Mouse (Mus musculus) gastrocnemius, adult 2 months (tissue): ENCODE measurements around the gene Gcnt2. TPM values are rescaled to one million over a fixed set of nuclear protein-coding genes. Genes with fewer than 3 reads are reported as not detected.
A peak's percentile ranks its signal among the peaks of the same experiment; 100 is the strongest.

Experiments used
- DNase-seq: peaks from one replicate; pipeline ENCODE4 v3.0.0; 2022
- H3K27ac ChIP-seq: fragments of 200-600 bp; 2 replicates; pipeline ENCODE4 v1.8.1; 2022; ENCODE audit warnings: mild to moderate bottlenecking
- H3K4me3 ChIP-seq: fragments of 200-600 bp; 2 replicates; pipeline ENCODE4 v1.8.1; 2022; ENCODE audit warnings: mild to moderate bottlenecking, moderate library complexity
- CTCF ChIP-seq: fragments of 200-600 bp; IDR thresholded peaks from 2 replicates; pipeline ENCODE4 v1.8.1; 2022; ENCODE audit warnings: antibody characterized with exemption, mild to moderate bottlenecking, moderate library complexity
- intact Hi-C: fragments of 180-260 bp; cut with DNase I; formaldehyde crosslinking; loops from one replicate; pipeline ENCODE4 v1.15.1; 2025
- total RNA-seq, 2 experiments: library from RNA; stranded (reverse); gene quantifications; 2 replicates each; pipeline ENCODE4 v1.2.3; 2021

Gcnt2 gene
- total RNA-seq, 2 experiments from 2014 or later: 8.7 to 8.9 TPM

DNA sequence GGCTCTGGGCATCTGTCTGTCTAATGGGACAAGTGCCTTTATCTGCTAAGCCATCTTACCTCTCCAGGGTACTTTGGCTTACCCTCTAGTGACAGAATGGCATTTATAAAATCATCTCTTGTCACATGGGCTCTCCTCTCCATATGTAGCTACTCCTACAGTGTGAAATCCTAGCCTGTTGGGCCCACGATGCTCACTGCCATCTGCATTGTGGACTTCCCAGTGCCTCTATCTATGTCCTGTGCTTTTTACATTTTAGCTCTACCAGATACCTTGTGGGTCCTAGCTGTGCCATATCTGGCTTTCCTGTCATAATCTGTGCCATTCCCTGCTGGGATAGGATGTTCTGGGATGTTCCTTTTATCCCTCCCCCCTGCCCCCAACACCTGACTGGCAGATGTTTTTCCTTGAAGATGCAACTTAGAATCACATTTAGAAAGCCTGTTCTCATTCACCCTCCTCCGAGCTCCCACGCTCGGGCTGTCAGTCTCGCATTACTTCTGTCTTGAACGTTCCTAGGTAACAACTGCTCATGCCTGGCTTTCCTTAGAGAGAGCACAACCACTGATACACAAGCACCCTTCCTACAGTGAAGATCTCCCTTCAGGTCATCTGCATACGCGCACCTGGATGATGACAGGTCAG is 39.9 kb downstream of the Gcnt2 start:
- Histone ChIP-seq H3K27ac (0 out of 2 replicates have a peak overlapping the region, but pooled peaks have one; percentile 53), H3K4me3 (no peak overlapping the region)
- no peak for DNase-seq
- TF ChIP-seq CTCF: no peak
- intact Hi-C loops: no loop called here

DNA sequence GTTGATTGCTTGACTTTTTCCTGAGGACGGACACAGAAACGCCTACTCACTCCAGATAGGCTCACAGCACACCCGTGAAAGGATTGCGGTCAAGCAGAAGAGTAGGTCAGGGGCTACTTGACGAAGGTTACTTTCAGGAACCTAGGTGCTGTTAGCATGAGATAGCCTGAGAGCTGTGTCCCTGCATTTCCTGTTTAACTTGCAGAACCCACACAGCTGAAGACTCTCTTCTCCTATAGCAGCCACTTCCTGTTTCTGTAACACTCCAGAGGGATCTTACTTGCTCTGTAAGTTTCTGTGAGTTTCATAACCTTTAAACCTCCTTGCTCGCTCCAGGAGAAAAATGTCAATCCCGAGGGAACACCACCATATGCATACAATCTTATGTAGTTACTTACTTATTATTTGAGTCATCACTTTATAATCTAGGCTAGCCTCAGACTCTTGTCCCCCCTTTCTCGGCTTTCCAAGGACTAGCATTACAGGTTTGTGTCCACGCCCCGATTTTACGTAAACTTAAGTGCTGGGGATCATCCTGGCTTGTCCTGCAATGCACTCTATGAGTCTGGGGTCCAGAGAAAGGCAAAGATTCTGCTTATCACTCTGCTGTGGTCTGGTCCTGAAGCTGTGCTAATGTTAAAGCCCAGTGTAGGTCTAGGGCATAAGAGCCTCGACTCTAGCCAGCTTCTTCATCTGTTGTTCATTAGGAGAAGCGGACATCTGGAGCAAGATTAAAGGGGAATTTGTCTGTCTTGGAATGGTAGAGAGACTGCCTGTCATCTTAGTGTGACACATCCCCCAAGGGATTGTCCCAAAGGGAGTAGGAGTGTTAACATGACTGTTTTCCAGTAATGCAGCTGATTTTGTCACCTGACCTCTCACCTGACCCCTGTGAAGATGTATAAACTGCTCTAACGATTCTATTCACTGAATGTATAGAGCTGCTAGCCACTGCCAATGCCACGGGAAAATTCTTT is 40.7 kb downstream of the Gcnt2 start:
- TF ChIP-seq CTCF: no peak
- intact Hi-C loops: no loop called here
- H3K4me3 ChIP-seq: no peak overlapping the region
- H3K27ac ChIP-seq: no peak overlapping the region
- no peak for DNase-seq

DNA sequence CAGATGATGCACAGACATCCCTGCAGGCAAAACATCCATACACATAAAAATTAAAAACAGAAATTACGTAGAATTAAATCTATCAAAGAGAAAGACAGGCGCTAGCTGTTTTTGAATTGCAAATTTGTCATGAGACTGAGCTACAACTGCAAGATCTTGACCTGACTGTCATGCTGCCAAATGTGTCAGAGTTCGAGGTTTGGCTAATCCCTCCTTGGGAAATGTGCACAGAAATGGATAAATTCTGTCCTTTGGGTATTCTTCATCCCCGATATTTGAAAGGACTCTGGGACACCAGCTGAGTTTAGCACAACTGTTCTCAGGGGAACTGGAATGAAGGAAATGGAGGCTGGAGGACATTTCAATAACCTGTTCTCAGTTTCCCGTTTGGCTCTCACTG is 41.7 kb downstream of the Gcnt2 start:
- Histone ChIP-seq H3K27ac (peak overlapping the region; percentile 61), H3K4me3 (no peak overlapping the region)
- intact Hi-C loops: no loop called here
- TF ChIP-seq CTCF: no peak
- peak; percentile 34 for DNase-seq

DNA sequence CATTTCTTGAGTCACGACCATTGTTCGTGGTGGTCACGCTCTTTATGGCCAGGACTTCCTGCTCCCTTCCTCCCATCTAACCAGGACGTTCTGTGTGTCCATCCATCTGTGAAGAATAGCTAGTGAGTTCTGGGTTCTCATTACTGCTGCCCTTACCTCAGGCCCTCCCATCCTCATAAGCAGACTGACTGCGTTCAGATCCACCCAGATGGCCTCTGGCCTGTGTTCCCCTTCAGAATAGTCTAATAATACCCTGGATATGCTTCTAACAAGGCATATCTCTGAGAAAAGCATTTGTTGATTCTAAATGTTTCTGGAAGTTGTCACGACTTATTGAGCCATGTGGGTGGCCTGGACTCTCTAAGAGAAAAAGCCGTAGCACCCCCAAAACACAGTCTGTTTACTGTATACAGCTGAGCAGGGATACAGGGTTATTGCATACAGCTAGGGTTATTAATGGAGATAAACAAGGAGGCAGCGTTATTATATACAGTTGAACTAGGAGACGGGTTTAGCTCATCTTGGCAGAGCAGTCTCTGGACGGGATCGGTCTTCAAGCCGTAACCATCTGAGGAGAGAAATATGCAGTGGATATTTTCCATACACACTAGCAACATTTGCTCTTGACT is 42.4 kb downstream of the Gcnt2 start:
- DNase-seq: no peak
- intact Hi-C loops: no loop called here
- peak overlapping the region; percentile 61 for H3K27ac ChIP-seq
- TF ChIP-seq CTCF: no peak
- no peak overlapping the region for H3K4me3 ChIP-seq

DNA sequence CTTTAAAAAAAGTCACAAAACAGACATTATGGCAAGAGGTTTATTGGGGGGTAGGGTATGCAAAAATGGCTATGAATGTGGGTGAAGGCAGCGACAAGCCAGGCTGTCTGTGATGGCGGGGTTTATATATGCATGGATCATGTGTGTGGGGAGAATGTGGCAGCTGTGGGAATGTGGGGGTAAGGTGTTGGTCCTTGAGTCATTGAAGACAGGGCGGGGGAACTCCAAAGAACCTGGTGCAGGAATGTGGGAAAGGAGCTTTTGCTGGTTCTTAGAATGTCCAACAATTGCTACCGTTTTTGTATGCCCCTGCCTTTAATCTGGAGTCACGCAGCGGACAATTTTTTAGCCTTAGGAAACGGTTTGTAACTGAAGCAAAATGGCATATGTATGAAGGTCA is 44.5 kb downstream of the Gcnt2 start:
- intact Hi-C loops: no loop called here
- no peak for DNase-seq
- no peak overlapping the region for H3K4me3 ChIP-seq
- H3K27ac ChIP-seq: no peak overlapping the region
- no peak for TF ChIP-seq CTCF

DNA sequence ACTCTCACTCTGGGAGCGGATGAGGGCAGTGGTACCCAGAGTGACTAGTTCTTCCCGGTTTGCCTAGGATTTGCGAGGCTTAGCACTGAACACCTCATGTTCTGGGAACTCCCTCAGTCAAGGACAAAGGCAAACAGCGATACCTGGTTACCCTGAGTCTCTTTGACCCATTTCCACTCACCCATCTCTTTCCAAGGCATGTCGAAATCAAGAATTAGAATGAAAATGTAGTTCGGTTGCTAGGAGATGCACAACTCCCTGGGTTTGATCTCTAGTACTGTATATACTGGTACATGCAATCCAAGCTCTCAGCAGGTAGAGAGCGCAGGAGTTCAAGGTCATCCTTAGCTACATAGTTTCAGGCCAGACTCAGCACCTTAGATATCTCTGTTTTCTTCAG is 47.0 kb downstream of the Gcnt2 start:
- Histone ChIP-seq H3K27ac (no peak overlapping the region), H3K4me3 (no peak overlapping the region)
- intact Hi-C loops: no loop called here
- no peak for DNase-seq
- no peak for TF ChIP-seq CTCF

DNA sequence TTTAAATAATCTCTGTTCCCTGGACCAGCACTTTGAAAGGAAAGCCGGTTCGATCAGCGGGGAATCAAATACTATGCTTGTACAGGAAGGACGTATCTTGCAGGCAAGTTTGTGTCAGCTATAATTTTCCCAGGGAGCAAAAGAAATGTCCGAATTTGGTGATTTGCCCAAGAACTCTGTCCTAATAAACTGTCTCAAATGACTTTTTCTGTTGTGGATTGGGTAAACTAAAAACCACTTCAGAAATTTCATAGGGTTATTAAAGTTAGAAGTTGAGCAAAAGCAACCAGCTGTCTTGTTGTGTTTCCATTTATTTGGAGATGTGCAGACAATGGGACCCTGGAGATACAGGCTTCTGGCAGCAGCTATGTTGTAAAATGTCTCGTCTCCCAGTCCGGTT is 47.7 kb downstream of the Gcnt2 start:
- peak overlapping the region; percentile 64 for H3K27ac ChIP-seq
- DNase-seq: no peak
- no peak for TF ChIP-seq CTCF
- intact Hi-C loops: no loop called here
- H3K4me3 ChIP-seq: no peak overlapping the region

DNA sequence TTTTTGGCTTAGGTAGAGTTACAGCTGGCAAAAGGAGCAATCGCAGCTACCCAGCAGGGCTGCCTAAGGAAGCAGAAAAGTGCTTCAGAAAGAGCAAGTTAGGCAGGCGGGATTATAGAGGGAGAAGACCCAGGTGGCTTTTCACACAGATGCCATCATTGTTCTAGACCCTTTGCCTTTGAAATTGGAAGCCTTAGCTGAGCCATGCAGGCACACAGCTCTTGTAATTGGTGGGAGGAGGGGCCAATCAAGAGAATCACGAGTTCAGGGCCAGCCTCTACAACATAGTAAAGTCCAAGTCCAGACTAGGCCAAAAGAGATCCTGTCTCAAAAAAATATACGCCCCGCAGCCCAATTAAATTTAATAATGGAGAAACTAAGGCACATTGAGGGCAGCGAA is 48.5 kb downstream of the Gcnt2 start:
- Histone ChIP-seq H3K27ac (peak overlapping the region; percentile 64), H3K4me3 (no peak overlapping the region)
- no peak for TF ChIP-seq CTCF
- no peak for DNase-seq
- intact Hi-C loops: no loop called here

DNA sequence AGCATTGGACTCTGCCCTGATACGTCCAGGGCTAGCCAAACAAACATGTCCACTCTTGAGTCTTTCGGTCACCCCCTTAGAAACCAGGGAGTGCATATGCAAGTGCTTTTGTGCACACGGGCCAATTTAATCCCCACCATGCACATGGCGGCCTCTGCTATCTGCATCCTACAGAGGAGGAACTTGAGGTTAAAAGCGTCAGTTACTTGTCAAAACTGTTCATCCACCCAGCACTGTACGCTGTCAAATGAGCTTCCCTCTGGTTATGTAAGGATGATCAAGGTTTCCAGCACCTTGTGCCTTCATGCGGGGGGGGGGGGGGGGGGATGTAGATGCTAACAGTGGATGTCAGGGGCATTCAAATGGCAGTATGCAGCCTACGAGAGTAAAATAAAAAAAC is 49.5 kb downstream of the Gcnt2 start:
- Histone ChIP-seq H3K27ac (no peak overlapping the region), H3K4me3 (no peak overlapping the region)
- TF ChIP-seq CTCF: no peak
- intact Hi-C loops: no loop called here
- DNase-seq: no peak

DNA sequence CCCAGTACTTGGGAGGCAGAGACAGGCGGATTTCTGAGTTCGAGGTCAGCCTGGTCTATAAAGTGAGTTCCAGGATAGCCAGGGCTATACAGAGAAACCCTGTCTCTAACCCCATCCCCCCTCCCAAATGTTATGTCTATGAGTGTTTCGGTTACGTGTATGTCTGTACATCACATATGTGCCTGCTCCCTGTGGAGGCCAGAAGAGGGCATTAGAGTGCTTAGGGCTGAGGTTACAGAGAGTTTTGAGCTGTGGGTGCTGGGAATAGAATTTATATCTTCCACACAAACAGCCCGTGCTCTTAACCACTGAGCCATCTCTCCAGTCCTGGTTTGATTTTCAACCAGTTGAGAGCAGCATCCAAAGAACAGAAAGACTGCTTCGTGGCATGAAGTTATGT is 50.5 kb downstream of the Gcnt2 start:
- intact Hi-C loops: no loop called here

DNA sequence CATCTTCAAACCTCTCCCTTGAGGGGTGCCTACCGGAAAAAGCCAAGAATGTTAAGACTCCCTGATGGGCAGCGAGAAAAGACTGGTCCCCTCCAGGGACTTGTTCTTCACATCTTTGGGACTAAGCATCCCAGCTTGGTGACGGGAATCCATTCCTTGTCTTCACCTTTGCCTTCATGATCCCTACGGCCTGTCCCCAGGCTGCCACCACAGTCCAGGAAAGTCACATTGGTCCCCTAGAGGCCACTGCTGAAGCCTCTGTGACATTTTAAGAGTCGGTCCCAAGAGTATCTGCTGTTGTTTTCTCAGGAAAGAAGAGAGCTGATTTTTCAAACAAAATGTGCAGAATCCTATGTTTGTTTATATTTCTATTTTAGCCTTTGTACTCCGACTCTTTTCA is 52.4 kb downstream of the Gcnt2 start:
- TF ChIP-seq CTCF: no peak
- intact Hi-C loops: no loop called here
- Histone ChIP-seq H3K27ac (no peak overlapping the region), H3K4me3 (no peak overlapping the region)
- DNase-seq: no peak

More for the DNA sequence above, 50.5 kb downstream of the Gcnt2 start:
- Histone ChIP-seq H3K4me3 (no peak overlapping the region), H3K27ac (no peak overlapping the region)
- peak; percentile 2; the same call in 1 of the 2 replicates for TF ChIP-seq CTCF
- DNase-seq: no peak

DNA sequence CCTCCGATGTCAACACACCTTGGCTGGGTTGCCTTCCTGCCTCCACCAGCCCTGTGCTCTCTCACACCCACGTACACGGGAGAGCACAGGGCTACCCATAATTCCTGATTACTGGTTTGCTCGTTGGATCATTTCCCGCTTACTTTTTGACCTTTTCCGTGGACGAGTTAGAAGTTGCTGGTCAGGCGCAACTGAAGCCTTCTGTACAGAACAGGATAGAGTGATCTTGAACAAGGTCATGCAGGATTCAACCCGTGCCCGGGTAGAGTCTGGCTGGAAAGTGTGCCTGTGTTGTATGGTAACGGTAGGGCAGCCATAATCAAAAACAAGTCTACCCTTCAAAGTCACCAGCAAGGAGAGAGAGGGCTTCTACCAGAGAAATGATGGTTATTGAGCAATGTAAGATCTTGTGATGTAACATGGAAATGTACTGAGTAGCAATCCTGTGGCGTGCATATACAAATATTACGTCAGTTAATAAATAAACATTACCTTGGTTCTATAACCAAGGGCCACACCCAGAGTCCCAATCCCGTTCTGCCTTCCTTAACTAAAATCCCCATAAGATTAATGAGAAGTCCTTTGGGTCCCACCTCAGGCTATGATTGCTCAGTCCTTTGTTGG is 54.0 kb downstream of the Gcnt2 start:
- H3K27ac ChIP-seq: peak overlapping the region; percentile 4; the same call in 1 of the 2 replicates
- intact Hi-C loops: no loop called here
- TF ChIP-seq CTCF: no peak
- no peak for DNase-seq
- no peak overlapping the region for H3K4me3 ChIP-seq

DNA sequence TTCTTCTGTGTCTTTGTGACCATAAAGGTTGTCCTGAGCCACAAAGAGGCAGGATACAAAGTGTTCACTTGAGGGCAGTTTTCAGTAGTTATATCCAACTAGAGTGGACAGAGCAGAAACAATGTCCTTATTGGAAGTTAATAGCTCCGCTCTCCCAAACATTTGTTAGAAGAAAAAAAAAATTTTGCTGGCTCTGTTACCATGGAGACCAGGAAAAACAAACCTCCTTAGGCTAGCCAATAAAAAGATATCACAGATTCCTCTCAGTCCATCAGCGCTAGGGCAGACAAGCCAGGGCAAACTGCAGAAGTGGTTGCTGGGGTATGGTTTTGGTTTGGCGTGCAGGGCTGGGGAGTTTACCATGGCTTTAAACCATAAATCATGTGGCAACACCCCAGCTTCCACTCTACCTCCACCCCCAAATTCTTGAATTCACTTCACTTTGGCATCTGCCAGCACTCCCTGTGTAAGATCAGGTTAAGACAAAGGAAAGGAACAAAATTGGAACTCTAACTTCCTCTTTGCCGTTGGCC is 54.6 kb downstream of the Gcnt2 start:
- TF ChIP-seq CTCF: no peak
- DNase-seq: no peak
- Histone ChIP-seq H3K27ac (peak overlapping the region; percentile 4; the same call in 1 of the 2 replicates), H3K4me3 (no peak overlapping the region)
- intact Hi-C loops: no loop called here
